Mouse (Mus musculus): ENCODE measurements around the gene Defb45. TPM values are rescaled to one million over a fixed set of nuclear protein-coding genes. Genes with fewer than 3 reads are reported as not detected.

Defb45 gene
- polyA plus RNA-seq, 1 experiment from 2014 or later, result not detected

GRCm38 (mm10) chr2:152569038-152569437 lies 30.2 kb downstream of the Defb45 start, which contains the start of gene Gm17416:
Gm17416 (plus strand) TSS chr2:152569338.
- Histone ChIP-seq H3K4me1 (no peaks in the 10 kb centered on the region), H3K27me3 (no peaks in the 10 kb centered on the region), H3K9ac (no peak within 1 kb of the TSS), H3K4me2 (no peak within 1 kb of the TSS), H3K27ac (no peak within 1 kb of the TSS), H3K9me3 (replicated peaks) (no peaks in the 10 kb centered on the region), H3K36me3 (ENCODE audit: poor library complexity, severe bottlenecking) (no peaks in the 10 kb centered on the region), H3K4me3 (no peak within 1 kb of the TSS)
- no peak for ATAC-seq
- WGBS, result 80% methylated on average over 5 of the region's 5 CpGs

- Histone ChIP-seq H3K9ac (no peak overlapping the region), H3K4me3 (no peak overlapping the region), H3K4me2 (no peak overlapping the region), H3K4me1 (0 out of 2 replicates have a peak, but pooled peaks cover 4% of the 10 kb centered on the region), H3K9me3 (replicated peaks) (no peaks in the 10 kb centered on the region), H3K27me3 (no peaks in the 10 kb centered on the region), H3K36me3 (ENCODE audit: poor library complexity, severe bottlenecking) (no peaks in the 10 kb centered on the region), H3K27ac (no peak overlapping the region)
- 88% methylated on average over 7 of the region's 7 CpGs for WGBS
- ATAC-seq, result no peak
These were observed 42.5 kb downstream of the Defb45 start for GRCm38 (mm10) chr2:152556655-152557054.

GRCm38 (mm10) chr2:152553774-152554423 lies 45.3 kb downstream of the Defb45 start:
- H3K4me3 ChIP-seq, result no peak overlapping the region
- 13% methylated on average over 16 of the region's 16 CpGs for WGBS

GRCm38 (mm10) chr2:152548124-152548523 lies 51.1 kb downstream of the Defb45 start:
- Histone ChIP-seq H3K27me3 (no peaks in the 10 kb centered on the region), H3K4me3 (no peak overlapping the region), H3K36me3 (ENCODE audit: poor library complexity, severe bottlenecking) (no peaks in the 10 kb centered on the region), H3K4me1 (no peaks in the 10 kb centered on the region), H3K9me3 (replicated peaks) (no peaks in the 10 kb centered on the region), H3K4me2 (no peak overlapping the region), H3K9ac (no peak overlapping the region), H3K27ac (no peak overlapping the region)
- 83% methylated on average over 5 of the region's 5 CpGs for WGBS
- no peak for ATAC-seq

More at GRCm38 (mm10) chr2:152553774-152554423, 45.3 kb downstream of the Defb45 start:
- peak overlapping the region; percentile 44 for H3K4me2 ChIP-seq
- no peaks in the 10 kb centered on the region for H3K9me3 ChIP-seq (replicated peaks)
- H3K36me3 ChIP-seq (ENCODE audit: poor library complexity, severe bottlenecking), result no peaks in the 10 kb centered on the region
- no peak for ATAC-seq
- no peak overlapping the region for H3K27ac ChIP-seq
- peak overlapping the region; percentile 32; the same call in 1 of the 2 replicates for H3K9ac ChIP-seq
- H3K4me1 ChIP-seq, result 0 out of 2 replicates have a peak, but pooled peaks cover 4% of the 10 kb centered on the region
- H3K27me3 ChIP-seq, result no peaks in the 10 kb centered on the region

GRCm38 (mm10) chr2:152544691-152545090 lies 54.5 kb downstream of the Defb45 start:
- Histone ChIP-seq H3K9me3 (replicated peaks) (no peaks in the 10 kb centered on the region), H3K4me2 (no peak overlapping the region), H3K4me3 (no peak overlapping the region), H3K27ac (no peak overlapping the region), H3K27me3 (no peaks in the 10 kb centered on the region), H3K9ac (no peak overlapping the region), H3K4me1 (no peaks in the 10 kb centered on the region), H3K36me3 (ENCODE audit: poor library complexity, severe bottlenecking) (no peaks in the 10 kb centered on the region)
- ATAC-seq, result peak; percentile 80; the same call in 1 of the 2 replicates
- WGBS, result 15% methylated on average over 4 of the region's 4 CpGs

GRCm38 (mm10) chr2:152543478-152543877 lies 55.7 kb downstream of the Defb45 start:
- no peaks in the 10 kb centered on the region for H3K27me3 ChIP-seq
- no peak overlapping the region for H3K27ac ChIP-seq
- WGBS, result 84% methylated on average over 4 of the region's 4 CpGs
- no peak overlapping the region for H3K4me3 ChIP-seq
- no peak for ATAC-seq
- no peak overlapping the region for H3K9ac ChIP-seq
- H3K4me2 ChIP-seq, result no peak overlapping the region
- H3K9me3 ChIP-seq (replicated peaks), result no peaks in the 10 kb centered on the region
- H3K36me3 ChIP-seq (ENCODE audit: poor library complexity, severe bottlenecking), result no peaks in the 10 kb centered on the region
- no peaks in the 10 kb centered on the region for H3K4me1 ChIP-seq

Other genes with a start within 250 kb of the Defb45 start
- gene Nrsn2, start 222.8 kb downstream of the Defb45 start, polyA plus RNA-seq (2015; fragmentation: Nextera tagmentation; extraction: Ambion mirVana), result 11.8 and 16.4 TPM in 2 replicates
- gene Sox12, start 201.3 kb downstream of the Defb45 start, polyA plus RNA-seq (2015; fragmentation: Nextera tagmentation; extraction: Ambion mirVana), result 15.8 and 17.6 TPM in 2 replicates
- gene Zcchc3, start 184.4 kb downstream of the Defb45 start, polyA plus RNA-seq (2015; fragmentation: Nextera tagmentation; extraction: Ambion mirVana), result 25.3 and 25.9 TPM in 2 replicates
- 1.6 and 2.6 TPM in 2 replicates for gene 6820408C15Rik, start 183.8 kb downstream of the Defb45 start, polyA plus RNA-seq (2015; fragmentation: Nextera tagmentation; extraction: Ambion mirVana)
- not detected in 2 replicates for gene Defb23, start 134.8 kb downstream of the Defb45 start, polyA plus RNA-seq (2015; fragmentation: Nextera tagmentation; extraction: Ambion mirVana)
- not detected in 2 replicates for gene Defb20, start 122.3 kb downstream of the Defb45 start, polyA plus RNA-seq (2015; fragmentation: Nextera tagmentation; extraction: Ambion mirVana)
- not detected in 2 replicates for gene Defb22, start 109.3 kb downstream of the Defb45 start, polyA plus RNA-seq (2015; fragmentation: Nextera tagmentation; extraction: Ambion mirVana)
- gene Defb26, start 87.7 kb downstream of the Defb45 start, polyA plus RNA-seq (2015; fragmentation: Nextera tagmentation; extraction: Ambion mirVana), result not detected in 2 replicates
- not detected in 2 replicates for gene Defb28, start 81.1 kb downstream of the Defb45 start, polyA plus RNA-seq (2015; fragmentation: Nextera tagmentation; extraction: Ambion mirVana)
- gene Defb29, start 59.3 kb downstream of the Defb45 start, polyA plus RNA-seq (2015; fragmentation: Nextera tagmentation; extraction: Ambion mirVana), result not detected in 2 replicates
- not detected in 2 replicates for gene Gm17416, start 30.1 kb downstream of the Defb45 start, polyA plus RNA-seq (2015; fragmentation: Nextera tagmentation; extraction: Ambion mirVana)
- gene Defb21, start 26.7 kb downstream of the Defb45 start, polyA plus RNA-seq (2015; fragmentation: Nextera tagmentation; extraction: Ambion mirVana), result not detected in 2 replicates
- not detected in 2 replicates for gene Defb19, start 19.1 kb downstream of the Defb45 start, polyA plus RNA-seq (2015; fragmentation: Nextera tagmentation; extraction: Ambion mirVana)
- not detected in 2 replicates for gene Defb36, start 4.9 kb upstream of the Defb45 start, polyA plus RNA-seq (2015; fragmentation: Nextera tagmentation; extraction: Ambion mirVana)
- not detected in 2 replicates for gene Defb25, start 23.7 kb upstream of the Defb45 start, polyA plus RNA-seq (2015; fragmentation: Nextera tagmentation; extraction: Ambion mirVana)
- gene Rem1, start 27.6 kb upstream of the Defb45 start, polyA plus RNA-seq (2015; fragmentation: Nextera tagmentation; extraction: Ambion mirVana), result 0.19 and 0.20 TPM in 2 replicates
- 131 and 142 TPM in 2 replicates for gene H13, start 70.1 kb upstream of the Defb45 start, polyA plus RNA-seq (2015; fragmentation: Nextera tagmentation; extraction: Ambion mirVana)
- gene Mcts2, start 87.6 kb upstream of the Defb45 start, polyA plus RNA-seq (2015; fragmentation: Nextera tagmentation; extraction: Ambion mirVana), result 40.0 and 42.2 TPM in 2 replicates
- gene Id1, start 136.9 kb upstream of the Defb45 start, polyA plus RNA-seq (2015; fragmentation: Nextera tagmentation; extraction: Ambion mirVana), result 25.8 and 26.1 TPM in 2 replicates
- gene Cox4i2, start 154.8 kb upstream of the Defb45 start, polyA plus RNA-seq (2015; fragmentation: Nextera tagmentation; extraction: Ambion mirVana), result 4.4 and 4.8 TPM in 2 replicates
- gene Bcl2l1, start 232.3 kb upstream of the Defb45 start, polyA plus RNA-seq (2015; fragmentation: Nextera tagmentation; extraction: Ambion mirVana), result 155 and 164 TPM in 2 replicates
- gene Tpx2, start 248.6 kb upstream of the Defb45 start, polyA plus RNA-seq (2015; fragmentation: Nextera tagmentation; extraction: Ambion mirVana), result 102 and 103 TPM in 2 replicates